Mouse (Mus musculus) natural killer cell, adult 2 months (primary cell): ENCODE data around the gene Zfp871.
"Not testable (repeated sequence)": the region's sequence is repeated elsewhere in the genome, so short reads cannot be mapped to it uniquely, and the experiment has no call there.

Experiments
- DNase-seq, 2 experiments: peaks; one replicate each; pipeline ENCODE4 v3.0.0; 2022; ENCODE audit warnings: low spot score in 2 of 2

Gene Zfp871

DNA sequence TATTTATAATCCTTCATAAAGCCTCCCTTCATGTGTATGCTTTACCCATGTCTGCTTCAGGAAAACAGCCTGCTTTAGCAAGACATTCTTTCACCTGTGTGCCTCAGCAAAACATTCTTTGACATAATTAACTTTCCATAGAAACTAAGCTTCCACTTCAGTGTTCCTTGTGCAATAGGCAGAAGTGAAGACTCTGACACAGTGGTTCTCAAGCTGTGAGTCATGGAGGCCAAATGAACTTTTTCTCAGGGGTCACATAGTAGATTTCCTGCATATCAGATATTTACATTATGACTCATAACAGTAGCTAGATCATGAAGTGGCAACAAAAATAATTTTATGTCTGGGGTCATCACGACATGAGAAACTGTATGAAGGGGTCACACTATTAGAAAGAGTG, 49.7 kb downstream of the Zfp871 start:
- DNase-seq: no peak

DNA sequence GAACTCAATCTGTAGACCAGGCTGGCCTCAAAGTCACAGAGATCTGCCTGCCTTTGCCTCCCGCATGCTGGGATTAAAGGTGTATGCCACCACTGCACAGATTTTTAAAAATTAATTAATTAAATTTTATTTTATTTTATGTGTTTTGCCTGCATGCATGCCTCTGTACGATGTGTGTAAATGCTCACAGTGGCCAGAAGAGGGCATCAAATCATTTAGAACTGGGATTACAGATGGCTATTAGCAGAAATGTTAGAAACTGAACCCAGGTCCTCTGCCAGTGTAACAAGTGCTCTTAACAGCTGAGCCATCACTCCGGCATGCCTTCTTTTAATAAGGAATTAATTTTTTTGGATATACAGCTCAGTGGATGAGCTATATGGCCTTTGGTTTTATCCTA, 59.1 kb downstream of the Zfp871 start:
- DNase-seq: no peak

DNA sequence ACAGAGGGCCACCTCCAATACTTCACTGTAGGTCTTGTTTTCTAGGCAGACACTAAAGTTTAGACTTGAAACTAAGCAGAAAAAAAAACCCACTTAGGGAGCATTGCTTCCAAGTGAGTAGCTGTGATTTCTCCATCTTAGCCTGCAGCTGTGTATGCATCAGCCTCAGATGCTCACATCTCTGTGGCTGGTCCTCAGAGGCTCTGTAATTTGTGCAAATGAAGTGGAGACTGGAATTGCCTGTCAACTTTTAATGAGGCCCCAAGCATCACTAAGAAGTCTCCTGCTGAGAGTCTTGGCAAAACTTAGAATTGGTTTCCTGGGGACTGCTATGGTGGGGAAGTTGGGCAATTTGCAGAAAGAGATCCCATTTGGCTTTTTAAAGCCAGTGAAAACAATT, 61.7 kb downstream of the Zfp871 start:
- not testable (repeated sequence) for DNase-seq

DNA sequence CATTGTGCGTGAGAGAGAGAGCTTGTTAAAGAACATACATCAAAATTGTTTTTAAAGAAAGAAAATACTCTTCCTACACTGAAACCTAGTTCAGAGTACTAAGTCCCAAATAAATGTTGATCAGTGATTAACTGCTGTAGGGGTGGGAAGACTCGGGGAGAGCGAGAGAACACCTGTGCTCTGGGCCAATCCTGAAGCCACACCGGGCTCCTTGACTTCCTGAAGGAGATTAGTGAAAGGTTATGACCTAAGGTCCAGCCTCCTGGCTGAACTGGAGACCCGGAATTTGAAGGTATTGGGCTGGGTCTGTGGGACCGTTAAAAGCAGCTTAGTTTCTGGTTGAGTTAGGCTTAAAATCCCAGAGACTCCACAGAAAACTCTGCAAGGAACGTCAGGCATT, 65.3 kb downstream of the Zfp871 start:
- no peak for DNase-seq

DNA sequence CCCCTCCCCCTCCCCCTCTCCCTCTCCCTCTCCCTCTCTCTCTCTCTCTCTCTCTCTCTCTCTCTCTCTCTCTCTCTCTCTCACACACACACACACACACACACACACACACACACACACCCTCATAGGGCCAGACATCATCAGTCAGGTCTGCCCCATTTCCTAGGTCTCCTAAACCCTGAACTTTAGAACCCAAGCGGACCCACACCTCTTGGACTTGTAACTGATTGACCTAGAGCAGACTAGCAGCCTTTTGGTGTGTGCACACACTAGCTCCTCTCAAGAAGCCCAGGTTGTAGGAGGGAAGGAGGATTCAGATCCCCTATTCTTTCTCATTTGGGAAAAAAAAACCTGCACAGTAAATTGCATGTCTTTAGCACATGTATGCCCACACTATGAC, 65.9 kb downstream of the Zfp871 start:
- DNase-seq: not testable (repeated sequence)
